Mouse (Mus musculus): Measurements from ENCODE around the gene Cts3. TPM values are rescaled to one million over a fixed set of nuclear protein-coding genes. Genes with fewer than 3 reads are reported as not detected.
"Not testable (repeated sequence)": the region's sequence is repeated elsewhere in the genome, so short reads cannot be mapped to it uniquely, and the experiment has no call there.

Cts3 gene
- not detected in 2 replicates for polyA plus RNA-seq (2015; fragmentation: Nextera tagmentation; extraction: Ambion mirVana)

DNA sequence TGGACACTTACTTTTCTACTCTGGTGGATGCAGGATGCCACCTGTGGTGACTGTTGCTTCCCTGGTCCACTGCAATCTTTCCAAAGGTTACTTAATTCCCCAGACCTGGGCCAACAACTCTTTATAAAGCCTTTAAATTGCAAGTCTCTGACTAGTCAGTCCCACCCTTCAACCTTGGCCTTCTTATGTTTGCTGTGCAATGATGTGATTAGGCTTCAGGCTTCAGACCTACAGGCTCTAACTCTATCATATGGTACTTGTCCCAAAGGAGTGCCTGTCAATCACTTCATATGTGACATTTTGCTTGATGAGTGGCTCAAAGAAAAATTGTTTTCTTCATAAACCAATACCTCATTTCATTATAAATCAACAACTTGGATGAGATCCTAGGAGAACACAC is at the start of gene Cts3:
TSS of gene Cts3 (minus strand) at position 101 of the 400 bp plus-strand sequence.
- H3K27me3 ChIP-seq (ENCODE audit: insufficient read depth, low read length), result no peaks in the 10 kb centered on the region
- no peak within 1 kb of the TSS for H3K27ac ChIP-seq
- H3K9ac ChIP-seq (ENCODE audit: low read depth, low read length), result no peak within 1 kb of the TSS
- no peak for ATAC-seq (replicated peaks; ENCODE audit: low FRiP score, low read depth)
- no peaks in the 10 kb centered on the region for H3K4me1 ChIP-seq (replicated peaks; ENCODE audit: insufficient read depth, low read length)
- H3K9me3 ChIP-seq (replicated peaks; ENCODE audit: low read length), result no peaks in the 10 kb centered on the region
- no peak within 1 kb of the TSS for H3K4me3 ChIP-seq (replicated peaks; ENCODE audit: low read depth, low read length)
- H3K4me2 ChIP-seq (ENCODE audit: low read length), result no peak within 1 kb of the TSS
- no peaks in the 10 kb centered on the region for H3K36me3 ChIP-seq (ENCODE audit: insufficient read depth, low read length)
- DNase-seq (ENCODE audit: low spot score), result no peak
- TF ChIP-seq CTCF (IDR thresholded peaks at IDR 0.05; ENCODE audit: low read depth), result no peak

DNA sequence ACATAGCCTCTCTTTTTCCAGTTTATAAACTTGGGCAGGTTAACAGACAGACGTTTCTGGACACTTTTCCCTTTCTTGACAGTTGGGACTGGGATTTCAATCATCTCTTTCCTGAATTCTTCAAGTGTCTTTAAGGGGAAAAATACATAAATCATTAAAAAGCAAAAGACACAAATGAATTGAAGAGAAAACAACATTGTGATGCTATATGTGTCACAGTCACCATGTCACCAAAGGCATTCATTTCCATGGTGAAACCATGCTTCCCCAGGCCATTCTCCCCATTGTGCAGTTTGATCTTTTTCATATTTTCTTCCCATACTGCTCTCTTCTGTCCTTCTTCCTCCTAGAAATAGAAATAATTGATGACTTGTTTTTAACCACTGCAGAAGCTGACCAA is 1.9 kb downstream of the Cts3 start, which contains the start of gene Gm49352:
TSS of gene Gm49352 (minus strand) at position 101 of the 400 bp plus-strand sequence.
- 31% methylated on average over 1 of the region's 1 CpGs for WGBS
- H3K4me3 ChIP-seq (replicated peaks; ENCODE audit: low read depth, low read length), result not testable (repeated sequence)

DNA sequence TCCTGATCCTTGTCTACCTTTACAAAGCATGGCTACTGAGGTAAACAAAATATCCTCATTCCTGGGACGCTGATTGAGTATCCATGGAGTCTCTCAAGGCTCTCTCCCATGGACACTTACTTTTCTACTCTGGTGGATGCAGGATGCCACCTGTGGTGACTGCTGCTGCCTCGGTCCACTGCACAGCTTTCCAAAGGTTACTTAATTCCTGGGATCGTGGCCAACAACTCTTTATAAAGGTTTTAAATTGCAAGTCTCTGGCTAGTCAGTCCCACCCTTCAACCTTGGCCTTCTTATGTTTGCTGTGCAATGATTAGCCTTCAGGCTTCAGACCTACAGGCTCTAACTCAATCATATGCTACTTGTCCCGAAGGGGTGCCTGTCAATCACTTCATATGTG is 28.3 kb downstream of the Cts3 start, which contains the start of gene Ctsm:
TSS of gene Ctsm (minus strand) at position 209 of the 400 bp plus-strand sequence.
- ATAC-seq (replicated peaks; ENCODE audit: low FRiP score, low read depth), result no peak
- no peak for TF ChIP-seq CTCF (IDR thresholded peaks at IDR 0.05; ENCODE audit: low read depth)
- no peaks in the 10 kb centered on the region for H3K4me1 ChIP-seq (replicated peaks; ENCODE audit: insufficient read depth, low read length)
- H3K36me3 ChIP-seq (ENCODE audit: insufficient read depth, low read length), result no peaks in the 10 kb centered on the region
- H3K27me3 ChIP-seq (ENCODE audit: insufficient read depth, low read length), result no peaks in the 10 kb centered on the region
- WGBS, result 73% methylated on average over 4 of the region's 4 CpGs
- DNase-seq (ENCODE audit: low spot score), result no peak
- no peak within 1 kb of the TSS for H3K27ac ChIP-seq
- H3K4me2 ChIP-seq (ENCODE audit: low read length), result no peak within 1 kb of the TSS
- no peak within 1 kb of the TSS for H3K9ac ChIP-seq (ENCODE audit: low read depth, low read length)
- no peaks in the 10 kb centered on the region; the same call in 1 of the 2 replicates for H3K9me3 ChIP-seq (replicated peaks; ENCODE audit: low read length)
- H3K4me3 ChIP-seq (replicated peaks; ENCODE audit: low read depth, low read length), result no peak within 1 kb of the TSS

More for the DNA sequence above, 1.9 kb downstream of the Cts3 start, which contains the start of gene Gm49352:
- not testable (repeated sequence) for H3K36me3 ChIP-seq (ENCODE audit: insufficient read depth, low read length); H3K9me3 ChIP-seq (replicated peaks; ENCODE audit: low read length); H3K27ac ChIP-seq; ATAC-seq (replicated peaks; ENCODE audit: low FRiP score, low read depth); H3K4me2 ChIP-seq (ENCODE audit: low read length); H3K4me1 ChIP-seq (replicated peaks; ENCODE audit: insufficient read depth, low read length); DNase-seq (ENCODE audit: low spot score); H3K27me3 ChIP-seq (ENCODE audit: insufficient read depth, low read length); H3K9ac ChIP-seq (ENCODE audit: low read depth, low read length)

Other genes with a start within 250 kb of the Cts3 start
- not detected in 2 replicates for gene Cts7, start 211.9 kb downstream of the Cts3 start, polyA plus RNA-seq (2015; fragmentation: Nextera tagmentation; extraction: Ambion mirVana)
- not detected in 2 replicates for gene Ctsm, start 28.3 kb downstream of the Cts3 start, polyA plus RNA-seq (2015; fragmentation: Nextera tagmentation; extraction: Ambion mirVana)
- not detected in 2 replicates for gene Gm49352, start 2.0 kb downstream of the Cts3 start, polyA plus RNA-seq (2015; fragmentation: Nextera tagmentation; extraction: Ambion mirVana)

Data from kidney, postnatal 0 days (tissue).